Mouse (Mus musculus) CD4-positive, CD25-positive, alpha-beta regulatory T cell (primary cell): Measurements from ENCODE around the gene Nudt9. TPM values are rescaled to one million over a fixed set of nuclear protein-coding genes. Genes with fewer than 3 reads are reported as not detected.

Experiments
- polyA plus RNA-seq: library from polyadenylated mRNA; unstranded; fragments of 100-300 nt; shearing (Covaris generic); gene quantifications from one replicate; pipeline ENCODE4 v1.2.1, GENCODE M21; 2017

Nudt9 gene
- 51.7 TPM for polyA plus RNA-seq

GRCm38 (mm10) chr5:104046256-104047199, at the start of gene Nudt9:
Gene Nudt9, plus strand, starts transcription at chr5:104046306.

DNA sequence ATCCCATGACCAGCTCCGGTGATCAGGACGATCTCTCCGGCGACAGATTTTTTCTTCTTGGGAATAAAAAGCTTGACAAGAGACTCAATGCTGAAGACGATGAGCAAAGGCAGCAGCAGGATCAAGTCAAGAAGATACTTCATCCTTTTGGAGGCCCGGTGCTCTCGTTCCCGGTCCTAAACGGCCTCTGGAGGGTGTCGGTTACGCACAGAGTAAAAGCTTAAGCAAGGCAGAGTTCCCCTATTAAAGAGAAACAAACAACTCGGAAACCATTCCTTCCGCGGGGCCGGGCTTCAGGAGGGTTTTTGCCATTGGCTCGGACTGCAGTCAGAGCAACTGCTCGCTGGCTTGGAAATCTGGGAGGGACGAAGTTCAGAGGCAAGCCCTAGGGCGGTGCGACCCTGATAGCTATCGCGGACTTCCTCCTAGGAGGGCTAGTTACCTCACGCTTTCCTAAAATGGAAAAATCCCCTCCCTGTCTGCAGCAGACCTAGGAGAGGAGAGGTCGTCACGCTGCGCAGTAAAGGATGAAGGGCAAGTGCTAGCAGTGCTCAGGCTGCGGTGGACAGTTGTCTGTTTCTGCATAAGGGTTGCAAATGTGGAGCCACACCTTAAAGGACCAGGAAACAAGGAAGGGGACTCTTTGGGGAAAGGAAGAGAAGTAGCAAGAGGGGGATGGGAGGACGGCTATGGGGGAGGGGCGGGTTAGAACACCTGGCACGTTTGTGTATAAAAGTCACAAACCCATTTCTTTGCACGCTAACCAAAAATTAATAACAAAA, 24.3 kb upstream of the Nudt9 start, which contains the start of gene Hsd17b11:
TSS of gene Hsd17b11 (minus strand) at position 323 of the 782 bp plus-strand sequence.

DNA sequence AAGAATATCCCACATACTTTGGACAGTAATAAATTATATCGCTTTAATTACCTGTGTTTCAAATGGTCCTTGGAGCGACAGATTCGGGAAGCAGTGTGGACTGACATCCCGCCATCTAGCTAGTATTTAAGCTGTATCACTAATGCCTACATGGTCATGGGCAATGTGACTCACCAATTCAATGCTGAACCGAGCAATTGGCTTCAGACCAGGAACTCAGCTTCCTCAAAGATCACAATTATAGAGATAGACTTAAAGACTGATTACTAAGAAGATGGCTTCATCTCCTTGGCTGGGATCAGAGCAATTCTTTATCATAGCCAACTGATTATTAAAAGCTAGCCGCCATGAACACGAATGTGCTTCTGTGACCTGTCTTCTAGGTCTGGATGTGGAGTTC, 31.4 kb downstream of the Nudt9 start, which contains the start of gene Gm17660:
TSS of gene Gm17660 (minus strand) at position 101 of the 400 bp plus-strand sequence.

GRCm38 (mm10) chr5:104113491-104114172, 67.5 kb downstream of the Nudt9 start, which contains the start of gene Sparcl1:
Gene Sparcl1, minus strand, starts transcription at chr5:104113733.

Other genes starting within 250 kb of the Nudt9 start
- 6.4 TPM for gene Klhl8, start 135.0 kb upstream of the Nudt9 start, polyA plus RNA-seq
- not detected for gene Hsd17b13, start 68.9 kb upstream of the Nudt9 start, polyA plus RNA-seq
- gene Hsd17b11, start 24.4 kb upstream of the Nudt9 start, polyA plus RNA-seq: 4.5 TPM
- gene Gm17660, start 31.3 kb downstream of the Nudt9 start, polyA plus RNA-seq: not detected
- not detected for gene Sparcl1, start 67.4 kb downstream of the Nudt9 start, polyA plus RNA-seq
- gene Dspp, start 124.4 kb downstream of the Nudt9 start, polyA plus RNA-seq: not detected
- gene Dmp1, start 156.3 kb downstream of the Nudt9 start, polyA plus RNA-seq: not detected